Mouse (Mus musculus) spleen, postnatal 10 days (tissue): Measurements from ENCODE around the gene Gm17387.
A peak's percentile ranks its signal among the peaks of the same experiment; 100 is the strongest.

Source experiments
- DNase-seq, 2 experiments: peaks; one replicate each; pipeline ENCODE4 v3.0.0; 2021 to 2022; ENCODE audit warnings: low spot score in 2 of 2

The Gm17387 gene

DNA sequence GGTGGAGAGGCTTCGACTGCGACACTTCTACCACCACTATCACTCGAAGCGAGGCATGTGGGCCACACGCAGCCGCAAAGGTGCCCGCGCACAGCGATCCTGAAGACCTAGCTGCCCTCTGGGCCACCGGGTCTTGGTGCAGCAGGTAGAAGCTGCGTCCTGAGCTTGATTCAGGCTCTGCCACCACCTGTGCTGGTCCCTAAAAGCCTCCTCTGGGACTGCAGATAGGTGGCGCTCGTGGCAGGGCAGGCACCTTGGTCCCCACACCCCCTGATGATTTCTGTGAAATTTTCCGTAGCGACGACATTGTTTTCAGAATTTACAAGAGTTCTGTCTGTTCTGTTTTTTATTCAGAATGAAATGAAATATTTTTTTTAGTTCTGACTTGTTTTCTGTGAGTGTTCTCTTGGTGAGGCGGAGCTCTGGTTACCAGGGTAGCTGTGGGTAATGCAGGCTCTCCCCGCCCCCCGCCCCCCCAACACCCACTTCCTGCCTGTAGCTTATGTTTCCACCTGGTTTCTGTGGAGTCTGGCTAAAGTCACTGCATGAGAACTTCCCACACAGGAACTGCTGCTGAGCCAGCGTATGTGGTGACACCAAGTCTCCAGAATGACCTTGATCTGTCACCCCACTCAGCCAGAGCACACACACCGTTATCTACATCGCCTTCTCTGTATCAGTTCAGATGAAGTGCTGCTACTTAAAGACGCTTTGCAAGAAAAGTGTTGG, 43.2 kb downstream of the Gm17387 start:
- DNase-seq, result peak in 1 of 2 experiments; percentile 74

DNA sequence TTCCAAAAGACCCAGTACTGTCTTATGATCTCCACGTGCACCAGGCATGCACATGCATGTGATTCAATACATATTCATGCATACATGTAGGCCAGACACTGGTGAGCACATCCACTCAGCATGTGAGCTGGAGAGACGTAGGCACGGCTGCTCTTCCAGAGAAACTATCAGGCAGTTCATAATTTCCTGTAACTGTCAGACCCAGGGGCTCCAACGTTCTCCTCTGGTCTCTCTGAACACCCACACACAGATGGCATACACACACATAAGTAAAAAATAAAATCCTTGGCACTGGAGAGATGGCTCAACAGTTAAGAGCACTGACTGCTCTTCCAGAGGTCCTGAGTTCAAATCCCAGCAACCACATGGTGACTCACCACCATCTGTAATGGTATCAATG, 44.9 kb downstream of the Gm17387 start:
- DNase-seq, result no peak

DNA sequence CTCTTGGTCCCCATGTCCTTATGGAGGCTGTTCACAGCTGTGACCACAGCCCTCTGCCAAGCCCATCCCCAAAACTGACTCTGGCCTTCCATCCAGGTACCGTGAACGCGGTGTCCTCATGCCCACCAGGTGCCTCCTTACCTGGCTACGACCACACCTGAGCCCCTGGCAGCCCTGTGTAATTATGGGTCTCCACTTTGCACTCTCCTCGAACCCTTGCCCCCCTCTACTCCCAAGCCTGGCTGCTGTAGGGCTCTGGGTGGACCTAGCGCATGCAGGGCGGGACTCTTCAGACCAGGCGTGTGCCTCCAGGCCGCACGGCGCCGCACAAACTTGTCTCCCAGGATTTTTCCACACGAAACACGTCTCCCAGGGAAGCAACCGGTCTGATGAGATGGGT, 48.9 kb downstream of the Gm17387 start, which contains the start of gene Pkp3:
Gene Pkp3, plus strand, starts transcription at position 378 of the 400 bp plus-strand sequence.
- DNase-seq, result no peak

DNA sequence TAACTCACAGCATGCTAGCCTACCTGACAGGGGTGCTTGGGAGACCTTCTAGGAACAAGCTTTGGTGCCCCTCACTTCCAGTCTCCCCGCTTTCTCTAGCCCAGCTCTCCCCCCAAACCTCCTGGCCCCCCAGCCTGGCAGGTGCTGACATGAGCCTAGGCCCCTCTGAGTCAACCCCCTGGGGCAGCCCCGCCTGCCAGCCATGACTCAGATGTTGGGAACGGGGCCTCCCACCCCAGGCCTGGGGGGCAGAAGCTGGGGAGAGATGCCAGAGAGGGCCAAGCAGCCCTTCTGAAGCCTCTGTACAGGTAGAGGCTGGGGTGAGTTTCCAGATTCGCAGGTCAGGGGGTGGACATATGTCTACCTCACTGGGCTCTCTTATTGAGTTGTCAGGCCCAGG, 49.9 kb downstream of the Gm17387 start:
- DNase-seq, result no peak
